Mouse (Mus musculus) cerebellum, adult 2 months (tissue): ENCODE measurements around the gene Drp2.

ENCODE experiments used
- CTCF ChIP-seq: fragments of 200-500 bp; IDR thresholded peaks from 2 replicates; pipeline ENCODE4 v1.5.1; 2011; ENCODE audit warnings: low read depth, mild to moderate bottlenecking, control low read depth, low read length, moderate library complexity, borderline replicate concordance; ENCODE audit not compliant: insufficient read depth
- POLR2A ChIP-seq: fragments of 200-500 bp; IDR thresholded peaks from 2 replicates; pipeline ENCODE4 v1.6.1; 2011; ENCODE audit warnings: low read length, control low read depth, borderline replicate concordance; ENCODE audit not compliant: insufficient read depth

DNA sequence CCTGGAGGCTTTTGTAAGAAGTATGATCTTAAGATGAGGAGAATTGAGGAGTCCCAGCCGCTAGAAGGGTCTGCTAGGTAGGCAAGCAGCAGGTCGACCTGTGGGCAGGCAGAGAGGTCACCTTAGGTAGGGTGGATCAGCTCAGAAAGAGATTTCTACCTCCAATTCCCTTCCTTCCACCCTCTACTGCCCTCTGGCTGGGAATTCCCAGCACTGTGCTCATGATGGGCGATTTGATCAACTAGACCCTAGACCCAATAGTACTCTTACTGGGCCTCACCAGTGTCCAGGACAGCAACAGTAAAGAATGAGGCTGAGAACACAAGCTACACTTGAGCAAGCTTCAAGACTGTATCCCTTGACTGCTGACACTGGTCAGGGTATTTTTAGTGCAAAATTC, 23.0 kb downstream of the Drp2 start:
- TF ChIP-seq CTCF (no peak), POLR2A (no peak)
